ENCODE assay signal across 8 mouse cellular contexts in the genomic region with DNA sequence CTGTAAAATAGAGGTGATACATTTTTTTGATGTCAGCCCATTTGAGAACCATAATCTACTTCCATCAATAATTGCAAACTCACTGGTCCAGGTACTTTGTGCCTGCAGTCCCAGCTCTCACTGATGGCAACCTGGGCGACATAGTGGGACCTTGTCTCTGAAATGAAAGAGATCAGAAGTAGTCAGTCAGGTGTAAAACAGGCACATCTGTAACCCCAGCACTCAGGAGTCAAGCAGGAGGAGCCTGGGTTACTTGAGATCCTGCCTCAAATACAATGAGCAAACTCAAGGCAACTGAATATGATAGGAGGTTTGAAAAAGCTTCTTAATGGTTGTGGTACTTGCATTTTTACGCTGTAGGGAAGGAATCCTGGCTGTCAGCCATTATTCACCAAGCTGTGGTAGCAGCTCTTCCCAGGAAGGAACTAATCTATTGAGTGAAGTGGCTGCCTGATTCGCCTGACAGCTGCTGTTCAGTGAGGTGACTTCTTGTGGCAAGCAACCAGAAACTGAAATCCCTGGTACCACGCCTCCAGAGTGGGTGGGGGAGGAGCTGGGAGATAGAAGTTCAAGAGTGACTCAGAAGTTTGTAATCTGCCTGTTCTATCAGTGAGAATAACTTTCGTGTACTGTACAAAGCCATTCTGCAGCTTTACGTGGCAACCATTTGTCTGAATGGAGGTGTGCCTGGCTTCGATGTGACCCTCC. TPM values are rescaled to one million over a fixed set of nuclear protein-coding genes. Genes with fewer than 3 reads are reported as not detected.
A peak's percentile ranks its signal among the peaks of the same experiment; 100 is the strongest.
DNase-seq lines count a peak whose midpoint lies in the region; ATAC-seq and TF ChIP-seq lines count a peak whose summit lies in the region.

No protein-coding gene starts in this region.

- no peak overlapping the region for H3K9ac ChIP-seq in embryonic facial prominence, embryonic 15.5 days
- H3K9ac ChIP-seq in heart, embryonic 13.5 days = peak overlapping the region; percentile 71
- H3K9ac ChIP-seq in lung, postnatal 0 days (replicated peaks; ENCODE audit: low read depth) = no peak overlapping the region

- CTCF ChIA-PET in Patski (lab: Charles Lee) = interaction anchor here (0.9 to 2.8 kb wide), 8 partner anchors 9 to 76 kb away, joined by 3 to 14 read pairs (median 4); a partner anchor contains a TSS

- WGBS in cerebellum, adult 2 months = 15% methylated on average over 7 of the region's 7 CpGs
- 34% methylated on average over 7 of the region's 7 CpGs for WGBS in embryonic facial prominence, embryonic 15.5 days
- 10% methylated on average over 7 of the region's 7 CpGs for WGBS in heart, embryonic 13.5 days
- 9% methylated on average over 7 of the region's 7 CpGs for WGBS in lung, postnatal 0 days

- H3K4me1 ChIP-seq in cerebellum, adult 2 months (ENCODE audit: control insufficient read depth, insufficient read depth, low read length) = no peaks in the 10 kb centered on the region; the same call in 1 of the 2 replicates
- H3K4me1 ChIP-seq in embryonic facial prominence, embryonic 15.5 days = peaks cover 9% of the 10 kb centered on the region
- peaks cover 73% of the 10 kb centered on the region for H3K4me1 ChIP-seq in heart, embryonic 13.5 days
- H3K4me1 ChIP-seq in lung, postnatal 0 days (ENCODE audit: insufficient read depth, low read depth, low read length) = no peaks in the 10 kb centered on the region

- H3K27ac ChIP-seq in cerebellum, adult 2 months (ENCODE audit: insufficient read depth, low read length) = peak overlapping the region; percentile 0; the same call in 1 of the 2 replicates
- peak overlapping the region; percentile 76 for H3K27ac ChIP-seq in embryonic facial prominence, embryonic 15.5 days (replicated peaks)
- peak overlapping the region; percentile 93 for H3K27ac ChIP-seq in heart, embryonic 13.5 days (replicated peaks)
- peak overlapping the region; percentile 54 for H3K27ac ChIP-seq in lung, postnatal 0 days (ENCODE audit: low read length)

- no peak overlapping the region for H3K4me3 ChIP-seq in cerebellum, adult 2 months (replicated peaks; ENCODE audit: insufficient read depth, low read depth, low read length)
- H3K4me3 ChIP-seq in embryonic facial prominence, embryonic 15.5 days (replicated peaks) = 0 out of 2 replicates have a peak overlapping the region, but pooled peaks have one; percentile 6
- H3K4me3 ChIP-seq in heart, embryonic 13.5 days = peak overlapping the region; percentile 39
- no peak overlapping the region for H3K4me3 ChIP-seq in lung, postnatal 0 days (ENCODE audit: low read depth, low read length)

- H3K27me3 ChIP-seq in cerebellum, adult 2 months (ENCODE audit: control insufficient read depth, insufficient read depth, low read length) = no peaks in the 10 kb centered on the region
- no peaks in the 10 kb centered on the region for H3K27me3 ChIP-seq in Patski
- H3K27me3 ChIP-seq in embryonic facial prominence, embryonic 15.5 days = no peaks in the 10 kb centered on the region
- H3K27me3 ChIP-seq in heart, embryonic 13.5 days (replicated peaks) = no peaks in the 10 kb centered on the region
- H3K27me3 ChIP-seq in lung, postnatal 0 days (replicated peaks; ENCODE audit: insufficient read depth, low read length) = no peaks in the 10 kb centered on the region

- TF ChIP-seq POLR2A in cerebellum, adult 2 months (IDR thresholded peaks at IDR 0.05; ENCODE audit: borderline replicate concordance, insufficient read depth, low read length) = no peak

- 0 out of 2 replicates have a peak, but pooled peaks cover 8% of the 10 kb centered on the region for H3K36me3 ChIP-seq in embryonic facial prominence, embryonic 15.5 days
- peaks cover 24% of the 10 kb centered on the region for H3K36me3 ChIP-seq in heart, embryonic 13.5 days
- H3K36me3 ChIP-seq in lung, postnatal 0 days (ENCODE audit: insufficient read depth, low read length) = no peaks in the 10 kb centered on the region

- peak overlapping the region; percentile 28; the same call in 1 of the 2 replicates for H3K4me2 ChIP-seq in embryonic facial prominence, embryonic 15.5 days (replicated peaks)
- peak overlapping the region; percentile 72 for H3K4me2 ChIP-seq in heart, embryonic 13.5 days
- peak overlapping the region; percentile 38 for H3K4me2 ChIP-seq in lung, postnatal 0 days (replicated peaks; ENCODE audit: low read depth, low read length)

- DNase-seq in cerebellum, adult 2 months = peak in 1 of 2 experiments; percentile 40
- peak; percentile 81 for DNase-seq in Patski (ENCODE audit: low read depth, low spot score)
- DNase-seq in kidney, postnatal 4 days = peak; percentile 71 to 78
- DNase-seq in lung, postnatal 0 days (ENCODE audit: low spot score) = peak; percentile 95
- peak; percentile 64 to 66 for DNase-seq in right cerebral cortex, postnatal 36 days (ENCODE audit: low spot score in 2 of 2)

- no peak for TF ChIP-seq CTCF in cerebellum, adult 2 months (IDR thresholded peaks at IDR 0.05; ENCODE audit: borderline replicate concordance, insufficient read depth, low read depth, low read length)
- no peak for TF ChIP-seq CTCF in Patski (IDR thresholded peaks at IDR 0.05)
- no peak for TF ChIP-seq CTCF in lung, postnatal 0 days (IDR thresholded peaks at IDR 0.05)

- POLR2A ChIA-PET in Patski (lab: Charles Lee) = interaction anchor here (0.6 to 2.0 kb wide), 4 partner anchors 16 to 252 kb away, joined by 4 to 5 read pairs (median 4); a partner anchor contains a TSS

- TF ChIP-seq EP300 in lung, postnatal 0 days (IDR thresholded peaks at IDR 0.05) = no peak

- in situ Hi-C loops in Patski (cut with MboI; ENCODE audit: low pct_unique_long_range_greater_than_20kb) = no loop called here

- ATAC-seq in cerebellum, adult (ENCODE audit: insufficient number of reproducible peaks, low FRiP score, low TSS enrichment) = no peak
- peak; percentile 87 for ATAC-seq in Patski
- peak; percentile 67 for ATAC-seq in embryonic facial prominence, embryonic 15.5 days (ENCODE audit: insufficient number of reproducible peaks, low FRiP score, low TSS enrichment, low read depth)
- ATAC-seq in heart, embryonic 13.5 days (ENCODE audit: extremely low read depth, insufficient number of reproducible peaks, low FRiP score, low TSS enrichment) = peak; percentile 81; the same call in 1 of the 2 replicates
- ATAC-seq in lung, postnatal 0 days = peak; percentile 92

- H3K9me3 ChIP-seq in embryonic facial prominence, embryonic 15.5 days (replicated peaks) = no peaks in the 10 kb centered on the region
- H3K9me3 ChIP-seq in heart, embryonic 13.5 days = no peaks in the 10 kb centered on the region
- no peaks in the 10 kb centered on the region for H3K9me3 ChIP-seq in lung, postnatal 0 days (ENCODE audit: low read length)

RNA-seq across cellular contexts. Expression of a gene that starts 7.2 kb away (rescaled TPM):
- 251 and 252 TPM in 2 replicates for polyA plus RNA-seq in cerebellum, adult 2 months (2012; rRNA removed)
- polyA plus RNA-seq in Patski (2021) = 279 TPM
- 164 and 180 TPM in 2 replicates for polyA plus RNA-seq in embryonic facial prominence, embryonic 15.5 days (2015; fragmentation: Nextera tagmentation; extraction: Ambion mirVana)
- 396 and 409 TPM in 2 replicates for polyA plus RNA-seq in heart, embryonic 13.5 days (2015; fragmentation: Nextera tagmentation; extraction: Ambion mirVana)
- 85.4 and 85.8 TPM in 2 replicates for polyA plus RNA-seq in lung, postnatal 0 days (2015; fragmentation: Nextera tagmentation; extraction: Ambion mirVana)

RNA-seq across cellular contexts. Expression of a gene that starts 22.5 kb away (rescaled TPM):
- polyA plus RNA-seq in cerebellum, adult 2 months (2012; rRNA removed) = 65.3 and 65.4 TPM in 2 replicates
- 200 TPM for polyA plus RNA-seq in Patski (2021)
- polyA plus RNA-seq in embryonic facial prominence, embryonic 15.5 days (2015; fragmentation: Nextera tagmentation; extraction: Ambion mirVana) = 319 and 363 TPM in 2 replicates
- polyA plus RNA-seq in heart, embryonic 13.5 days (2015; fragmentation: Nextera tagmentation; extraction: Ambion mirVana) = 193 and 228 TPM in 2 replicates
- 243 and 244 TPM in 2 replicates for polyA plus RNA-seq in lung, postnatal 0 days (2015; fragmentation: Nextera tagmentation; extraction: Ambion mirVana)

RNA-seq across cellular contexts. Expression of a gene that starts 24.1 kb away (rescaled TPM):
- polyA plus RNA-seq in cerebellum, adult 2 months (2012; rRNA removed) = 115 and 117 TPM in 2 replicates
- 34.5 TPM for polyA plus RNA-seq in Patski (2021)
- polyA plus RNA-seq in embryonic facial prominence, embryonic 15.5 days (2015; fragmentation: Nextera tagmentation; extraction: Ambion mirVana) = 19.4 and 20.4 TPM in 2 replicates
- 11.8 and 12.6 TPM in 2 replicates for polyA plus RNA-seq in heart, embryonic 13.5 days (2015; fragmentation: Nextera tagmentation; extraction: Ambion mirVana)
- polyA plus RNA-seq in lung, postnatal 0 days (2015; fragmentation: Nextera tagmentation; extraction: Ambion mirVana) = 16.4 and 19.9 TPM in 2 replicates

RNA-seq across cellular contexts. Expression of a gene that starts 32.2 kb away (rescaled TPM):
- polyA plus RNA-seq in cerebellum, adult 2 months (2012; rRNA removed) = 40.6 and 41.6 TPM in 2 replicates
- 55.9 TPM for polyA plus RNA-seq in Patski (2021)
- 11.0 and 12.1 TPM in 2 replicates for polyA plus RNA-seq in embryonic facial prominence, embryonic 15.5 days (2015; fragmentation: Nextera tagmentation; extraction: Ambion mirVana)
- polyA plus RNA-seq in heart, embryonic 13.5 days (2015; fragmentation: Nextera tagmentation; extraction: Ambion mirVana) = 8.8 and 9.4 TPM in 2 replicates
- 4.2 and 4.9 TPM in 2 replicates for polyA plus RNA-seq in lung, postnatal 0 days (2015; fragmentation: Nextera tagmentation; extraction: Ambion mirVana)

RNA-seq across cellular contexts. Expression of a gene that starts 41.6 kb away (rescaled TPM):
- 42.6 and 48.5 TPM in 2 replicates for polyA plus RNA-seq in cerebellum, adult 2 months (2012; rRNA removed)
- polyA plus RNA-seq in Patski (2021) = 20.3 TPM
- polyA plus RNA-seq in embryonic facial prominence, embryonic 15.5 days (2015; fragmentation: Nextera tagmentation; extraction: Ambion mirVana) = 27.6 and 32.0 TPM in 2 replicates
- polyA plus RNA-seq in heart, embryonic 13.5 days (2015; fragmentation: Nextera tagmentation; extraction: Ambion mirVana) = 24.9 and 25.7 TPM in 2 replicates
- polyA plus RNA-seq in lung, postnatal 0 days (2015; fragmentation: Nextera tagmentation; extraction: Ambion mirVana) = 19.0 and 20.2 TPM in 2 replicates

Comparison
In these comparisons a context has a peak if more than half of its experiments do, and no peak if none do; other contexts are left out.
1. H3K27ac ChIP-seq: peak in every context shown above with its lines; median percentile 93 in heart, embryonic 13.5 days; 76 in embryonic facial prominence, embryonic 15.5 days; 54 in lung, postnatal 0 days; 0 in cerebellum, adult 2 months.
2. H3K4me3 ChIP-seq: peak in embryonic facial prominence, embryonic 15.5 days (single experiment) and heart, embryonic 13.5 days (single experiment); none in cerebellum, adult 2 months (single experiment) and lung, postnatal 0 days (single experiment).
3. Peak in every context shown above with its lines, with median percentiles within 50 percentile points of each other: H3K4me2 ChIP-seq.